Mouse (Mus musculus) T-helper 17 cell (primary cell): ENCODE measurements around the gene Islr2.

Experiments used
- in situ Hi-C, 2 experiments: fragments of 300-600 bp; cut with MboI, MseI; formaldehyde crosslinking; loops; 1 replicate in 1 of 2; 2 replicates in 1 of 2; pipeline ENCODE4 v1.15.1; 2025; ENCODE audit warnings: high pct_unique_total_duplicates in 2 of 2

Gene Islr2

DNA sequence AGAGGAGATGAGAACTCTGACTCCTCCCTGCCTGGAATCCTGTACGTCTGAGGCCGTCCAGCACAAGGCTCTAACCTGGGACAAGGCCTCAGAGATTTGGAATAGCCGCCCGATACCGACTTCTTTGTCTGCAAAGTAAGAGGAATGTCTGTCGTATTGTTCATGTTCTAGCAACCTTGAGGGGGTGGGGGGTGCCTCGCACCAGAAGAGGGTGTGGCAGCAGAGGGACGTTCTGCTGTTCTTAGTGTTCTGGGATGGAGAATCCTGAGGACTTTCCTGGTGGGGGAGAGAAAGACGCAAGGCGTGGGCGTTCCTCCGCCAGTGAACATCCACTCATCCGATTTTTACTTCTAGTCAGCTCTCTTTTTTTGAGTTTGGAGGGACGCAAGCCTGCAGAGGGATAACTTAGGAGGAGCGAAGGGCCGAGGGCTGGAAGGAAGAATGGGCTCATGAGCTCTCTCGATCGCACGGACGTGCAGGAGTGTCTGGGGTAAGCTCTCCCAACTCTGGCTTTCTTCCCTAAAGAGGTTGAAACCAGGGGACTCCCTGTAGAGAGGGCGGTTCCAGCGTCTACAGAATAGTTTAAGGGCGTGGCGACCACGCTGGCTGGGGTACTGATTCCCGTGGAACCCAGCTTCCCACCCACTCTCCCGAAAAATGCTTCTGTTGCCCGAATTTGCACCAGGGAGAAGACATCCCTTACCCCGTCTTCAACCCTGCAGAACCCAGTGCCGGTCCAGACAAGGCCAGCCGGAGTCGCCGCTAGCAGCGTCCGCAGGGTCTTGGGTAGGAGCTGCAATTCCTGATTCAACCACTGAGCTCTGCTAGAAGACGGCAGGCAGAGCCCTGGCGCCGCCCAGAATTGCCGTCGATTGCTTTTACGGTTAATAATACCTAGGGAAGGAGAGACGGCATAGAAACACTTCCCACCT is at the start of gene Islr2, which contains the start of gene Islr:
Gene Islr2, minus strand, starts transcription at position 804 of the 932 bp plus-strand sequence.
Gene Islr, minus strand, starts transcription at position 791 of the 932 bp plus-strand sequence.
- in situ Hi-C loops, result loop anchor here in 1 of 2 experiments (5.0 kb wide), 1 partner anchor 166 kb away; no protein-coding TSS in a partner anchor

DNA sequence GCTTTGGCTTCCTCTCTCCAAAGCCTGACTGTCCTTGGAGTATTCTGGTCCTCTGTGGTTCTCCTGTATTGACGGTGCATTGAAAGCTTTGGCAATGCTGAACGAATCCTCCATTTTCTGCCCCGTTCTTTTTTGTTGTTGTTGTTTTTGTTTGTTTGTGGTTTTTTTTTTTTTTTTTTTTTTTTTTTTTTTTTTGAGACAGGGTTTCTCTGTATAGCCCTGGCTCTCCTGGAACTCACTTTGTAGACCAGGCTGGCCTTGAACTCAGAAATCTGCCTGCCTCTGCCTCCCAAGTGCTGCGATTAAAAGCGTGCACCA is 49.6 kb upstream of the Islr2 start:
- in situ Hi-C loops, result loop anchor here in 1 of 2 experiments (25.0 kb wide), 1 partner anchor 1234 kb away; the partner anchor contains the start of gene Arih1

DNA sequence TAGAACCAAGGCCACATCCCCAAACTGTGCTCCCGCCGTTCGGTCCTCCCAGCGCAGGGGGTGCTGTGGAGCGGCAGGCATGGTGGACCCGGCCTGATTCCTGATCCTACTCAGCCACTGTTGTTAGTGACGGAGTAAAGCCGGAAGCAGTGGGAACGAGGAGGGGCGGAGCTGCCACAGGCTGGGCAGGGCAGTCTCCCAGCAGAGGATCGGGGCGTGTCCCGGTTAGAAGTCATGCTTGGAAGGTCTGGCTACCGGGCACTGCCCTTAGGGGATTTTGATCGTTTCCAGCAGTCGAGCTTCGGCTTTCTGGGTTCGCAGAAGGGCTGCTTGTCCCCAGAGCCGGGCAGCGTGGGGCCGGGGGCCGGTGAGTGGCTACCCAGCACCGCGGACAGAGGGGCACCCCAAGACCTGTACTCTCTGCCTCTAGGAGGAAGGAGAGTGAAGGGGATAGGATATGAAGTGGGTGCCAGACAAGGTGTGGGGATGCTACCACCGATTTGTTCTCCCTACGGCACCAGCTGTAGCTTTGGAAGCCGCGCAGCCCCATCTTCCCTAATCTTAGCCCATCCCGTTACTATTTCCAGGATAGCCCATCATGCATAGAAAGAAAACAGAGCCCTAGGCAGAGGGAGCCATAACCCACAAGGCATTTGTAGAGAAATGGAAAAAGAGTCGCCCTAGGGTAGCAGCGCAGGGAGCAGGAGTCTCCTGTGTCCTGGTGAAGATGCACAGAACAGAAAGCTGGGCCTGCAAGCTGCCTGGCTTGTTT is 49.1 kb upstream of the Islr2 start, which contains the start of gene Stoml1:
Gene Stoml1, plus strand, starts transcription at position 132 of the 772 bp plus-strand sequence.
- in situ Hi-C loops, result loop anchor here in 1 of 2 experiments (25.0 kb wide), 1 partner anchor 1234 kb away; the partner anchor contains the start of gene Arih1

DNA sequence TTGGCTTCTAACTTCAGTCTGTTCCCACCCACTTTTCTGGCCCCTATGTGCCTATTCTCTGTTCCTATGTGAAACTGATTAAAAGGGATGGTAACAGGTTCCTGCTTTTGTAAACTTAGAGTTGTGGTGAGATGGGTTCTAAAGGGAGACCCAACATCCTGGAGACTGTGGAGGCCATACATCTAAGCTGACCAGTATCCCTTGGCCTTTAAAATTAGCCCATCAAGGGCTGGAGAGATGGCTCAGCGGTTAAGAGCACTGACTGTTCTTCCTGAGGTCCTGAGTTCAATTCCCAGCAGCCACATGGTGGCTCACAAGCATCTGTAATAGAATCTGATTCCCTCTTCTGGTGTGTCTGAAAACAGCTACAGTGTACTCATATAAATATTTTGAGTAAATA is 46.6 kb upstream of the Islr2 start:
- in situ Hi-C loops, result loop anchor here in 1 of 2 experiments (25.0 kb wide), 1 partner anchor 1237 kb away; the partner anchor contains the start of gene Arih1

DNA sequence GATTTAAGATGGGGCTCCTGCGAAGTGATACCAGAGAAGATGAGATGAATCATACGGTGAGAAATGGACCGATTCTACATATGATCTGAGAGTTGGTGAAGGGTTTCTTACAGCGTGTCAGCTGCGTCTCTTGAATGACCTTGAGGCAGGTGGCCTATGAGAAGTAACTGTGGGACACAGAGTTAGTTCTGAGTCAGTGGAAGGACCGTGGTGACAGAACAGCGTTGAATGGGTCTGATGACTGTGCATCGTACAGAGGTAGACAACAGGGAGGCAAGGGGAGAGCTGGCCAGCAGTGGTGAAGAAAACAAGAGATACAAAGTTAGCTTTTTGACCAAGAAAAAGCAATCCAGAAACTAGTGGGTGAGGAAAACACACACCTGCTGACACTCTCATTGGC is 46.2 kb upstream of the Islr2 start:
- in situ Hi-C loops, result loop anchor here in 1 of 2 experiments (25.0 kb wide), 1 partner anchor 1237 kb away; the partner anchor contains the start of gene Arih1

DNA sequence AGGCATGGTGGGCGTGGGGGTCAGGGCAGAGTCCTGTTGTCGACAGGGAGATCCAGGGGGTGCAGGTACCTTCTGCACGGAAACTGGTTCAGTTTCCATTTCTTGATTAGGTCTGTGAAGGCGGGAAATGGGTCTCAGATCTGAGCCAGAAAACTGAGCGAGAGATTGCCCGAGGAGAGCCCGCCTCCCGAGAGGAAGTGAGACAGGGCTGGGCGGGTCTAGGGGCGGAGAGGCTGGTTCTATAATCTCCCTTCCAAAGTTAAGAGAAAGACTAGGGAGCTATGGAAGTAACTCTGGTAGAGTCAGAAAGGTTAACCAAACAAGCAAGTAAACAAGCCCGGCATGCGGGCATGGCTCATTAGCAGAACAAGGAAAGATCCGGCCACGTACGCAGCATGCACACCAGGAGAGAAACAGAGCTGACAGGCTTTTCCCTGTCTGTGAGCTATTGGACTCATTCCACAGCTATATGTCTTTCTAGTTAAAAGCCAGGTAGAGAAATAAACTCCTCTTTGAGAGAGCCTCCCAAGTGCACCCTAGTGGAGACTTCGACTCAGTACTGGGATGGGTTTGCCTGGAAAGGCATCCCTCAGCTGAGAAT is 45.6 kb upstream of the Islr2 start, which contains the start of gene Pml:
Gene Pml, minus strand, starts transcription at position 195 of the 601 bp plus-strand sequence.
- in situ Hi-C loops, result loop anchor here in 1 of 2 experiments (25.0 kb wide), 1 partner anchor 1238 kb away; the partner anchor contains the start of gene Arih1

DNA sequence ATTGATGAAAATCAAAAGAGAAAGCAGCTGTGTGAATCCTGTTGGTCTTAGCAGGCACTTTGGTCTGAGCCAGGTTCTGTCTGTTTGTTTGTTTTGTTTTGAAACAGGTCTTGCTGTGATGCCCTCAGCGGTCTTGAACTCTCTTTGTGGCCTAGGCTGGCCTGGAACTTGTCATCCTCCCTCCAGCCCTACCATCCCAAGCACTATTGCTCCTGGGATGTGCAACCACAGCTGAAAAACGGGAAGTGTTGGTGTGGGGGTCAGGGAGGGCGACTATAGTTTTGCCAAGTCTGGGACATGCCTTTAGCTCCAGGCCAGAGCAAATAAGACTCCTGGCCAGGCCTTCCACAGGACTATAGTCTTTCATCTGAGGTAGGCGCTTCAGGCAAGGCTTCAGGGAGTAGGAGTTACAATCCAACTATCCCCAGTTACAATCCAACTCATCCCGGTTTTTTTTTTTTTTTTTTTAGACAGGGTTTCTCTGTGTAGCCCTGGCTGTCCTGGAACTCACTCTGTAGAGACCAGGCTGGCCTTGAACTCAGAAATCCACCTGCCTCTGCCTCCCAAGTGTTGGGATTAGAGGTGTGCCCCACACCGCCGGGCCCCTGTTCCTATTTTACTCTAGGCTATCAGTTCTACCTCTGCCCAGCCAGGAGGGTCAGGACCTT is 44.8 kb upstream of the Islr2 start:
- in situ Hi-C loops, result no loop called here

DNA sequence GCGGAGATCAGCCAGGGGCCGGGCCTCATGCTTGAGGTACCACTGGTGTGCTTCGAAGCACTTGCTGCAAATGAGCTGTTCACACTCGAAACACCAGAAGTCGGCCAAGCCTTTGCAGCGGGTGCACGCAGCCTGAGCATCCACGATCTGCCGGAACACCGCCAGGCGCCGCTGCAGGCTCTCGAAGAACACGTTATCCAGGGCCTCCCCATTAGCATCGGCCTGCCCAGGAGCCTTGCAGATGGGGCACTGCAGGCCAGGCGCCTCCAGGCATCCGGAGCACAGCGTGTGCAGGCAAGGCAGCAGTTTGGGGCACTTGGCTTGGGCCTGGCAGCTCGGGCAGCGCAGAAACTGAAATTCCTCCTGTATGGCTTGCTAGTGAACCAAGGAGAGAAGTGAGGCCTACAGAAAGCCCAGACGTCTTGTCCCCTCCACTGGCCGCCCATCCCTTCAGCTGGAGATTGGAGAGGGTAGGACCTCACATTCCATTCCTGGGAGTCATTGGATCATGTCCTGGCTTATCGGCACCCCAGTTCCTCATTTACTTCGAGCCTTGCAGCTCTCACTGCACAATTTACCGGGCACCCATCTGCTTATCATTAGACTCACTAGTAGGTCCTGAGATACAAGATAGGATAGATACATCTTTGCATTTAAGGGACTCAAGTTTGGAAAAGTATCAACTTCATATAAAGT is 43.1 kb upstream of the Islr2 start:
- in situ Hi-C loops, result no loop called here

DNA sequence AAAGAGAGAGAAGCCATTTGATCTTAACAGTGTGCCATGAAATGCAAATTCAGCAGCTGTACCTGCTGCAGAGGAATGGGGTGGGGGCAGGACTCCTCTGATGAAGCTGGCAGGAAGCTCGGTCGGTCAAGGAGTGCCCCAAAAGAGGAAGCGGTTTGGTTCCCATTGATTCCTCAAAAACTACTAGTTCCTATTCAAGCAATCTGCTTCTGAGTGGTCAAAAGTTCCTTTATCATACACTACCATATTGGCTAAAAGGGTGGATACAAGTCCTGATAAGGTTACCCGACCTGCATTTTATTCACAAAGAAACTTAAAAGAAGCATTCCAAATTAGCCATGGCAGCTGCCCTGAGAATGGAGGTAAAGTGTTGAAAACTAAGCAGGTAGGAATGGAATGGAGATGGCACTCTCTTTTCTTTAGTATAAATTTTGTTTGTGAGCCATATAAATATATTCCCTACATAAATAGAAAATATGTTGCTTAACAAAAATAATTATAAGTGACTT is 42.0 kb upstream of the Islr2 start:
- in situ Hi-C loops, result no loop called here

DNA sequence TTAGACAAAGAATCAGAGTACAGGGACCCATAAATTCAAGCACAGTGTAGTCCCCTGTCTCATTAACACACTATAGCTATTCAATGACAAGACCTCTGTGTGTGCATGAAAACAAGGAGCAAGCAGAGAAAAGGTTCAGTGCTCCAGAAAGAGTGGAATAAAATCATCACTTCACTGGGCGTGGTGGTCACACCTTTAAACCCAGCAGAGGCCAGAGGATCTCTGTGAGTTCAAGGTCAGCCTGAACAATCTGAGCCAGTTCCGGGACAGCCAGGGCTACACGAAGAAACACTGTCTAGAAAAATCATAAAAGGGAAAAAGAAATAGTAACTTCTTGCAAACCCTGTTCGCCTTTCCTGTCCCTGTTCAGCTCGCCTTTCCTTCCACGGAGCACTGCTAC is 39.6 kb upstream of the Islr2 start:
- in situ Hi-C loops, result loop anchor here in 1 of 2 experiments (5.0 kb wide), 1 partner anchor 39 kb away; no protein-coding TSS in a partner anchor

DNA sequence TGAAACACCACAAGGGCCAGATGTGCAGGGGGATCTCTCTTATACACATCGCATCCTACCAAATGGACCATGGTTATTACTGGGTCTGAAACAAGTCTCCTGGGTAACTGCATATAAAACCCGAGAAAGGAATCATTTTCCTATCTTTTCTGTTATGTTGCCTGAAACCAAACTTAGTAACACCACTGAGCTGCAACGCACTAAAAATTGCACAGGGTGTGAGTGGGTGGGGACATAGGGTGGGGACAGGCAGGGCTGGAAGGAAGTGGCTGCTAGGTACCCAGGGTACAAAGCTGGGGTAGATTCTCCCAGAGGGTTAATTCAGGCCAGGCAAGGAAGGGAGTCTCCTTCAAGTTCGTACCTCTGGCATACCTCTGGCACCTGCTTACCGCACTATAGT is 38.6 kb upstream of the Islr2 start:
- in situ Hi-C loops, result loop anchor here in 1 of 2 experiments (5.0 kb wide), 1 partner anchor 40 kb away; no protein-coding TSS in a partner anchor

DNA sequence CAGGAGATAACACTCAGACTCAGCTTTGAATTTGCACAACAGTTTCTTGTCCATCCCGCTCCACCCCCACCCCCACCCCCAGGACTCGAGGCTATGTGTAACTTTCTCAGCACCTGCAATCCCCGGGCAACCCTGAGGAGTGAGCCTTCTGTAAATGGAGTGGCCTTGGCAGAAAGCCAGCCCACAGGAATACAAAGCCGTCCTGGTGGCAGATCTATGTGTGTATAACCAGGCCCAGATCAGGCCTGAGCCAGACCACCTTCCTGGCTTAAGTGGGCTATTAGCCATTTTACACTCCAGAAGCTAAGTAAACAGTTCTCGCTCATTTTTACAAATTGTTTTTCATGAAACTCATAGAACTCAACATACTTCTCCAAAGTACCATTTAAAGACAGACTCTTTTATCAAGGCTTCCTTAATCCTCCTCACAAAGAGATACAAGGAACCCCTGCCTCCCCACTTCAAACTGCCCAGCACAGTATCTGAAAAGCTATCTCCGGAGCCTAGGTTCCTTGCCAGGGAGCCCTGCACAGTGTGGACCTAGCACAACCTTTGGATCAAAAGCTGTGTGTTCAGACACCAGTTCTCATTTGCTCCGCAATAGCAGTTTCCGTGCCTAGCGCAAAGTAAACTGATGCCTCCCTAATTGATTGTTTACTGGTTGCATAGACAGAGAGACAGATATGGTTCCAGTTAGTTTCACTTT is 37.8 kb upstream of the Islr2 start:
- in situ Hi-C loops, result loop anchor here in 1 of 2 experiments (5.0 kb wide), 1 partner anchor 40 kb away; no protein-coding TSS in a partner anchor

DNA sequence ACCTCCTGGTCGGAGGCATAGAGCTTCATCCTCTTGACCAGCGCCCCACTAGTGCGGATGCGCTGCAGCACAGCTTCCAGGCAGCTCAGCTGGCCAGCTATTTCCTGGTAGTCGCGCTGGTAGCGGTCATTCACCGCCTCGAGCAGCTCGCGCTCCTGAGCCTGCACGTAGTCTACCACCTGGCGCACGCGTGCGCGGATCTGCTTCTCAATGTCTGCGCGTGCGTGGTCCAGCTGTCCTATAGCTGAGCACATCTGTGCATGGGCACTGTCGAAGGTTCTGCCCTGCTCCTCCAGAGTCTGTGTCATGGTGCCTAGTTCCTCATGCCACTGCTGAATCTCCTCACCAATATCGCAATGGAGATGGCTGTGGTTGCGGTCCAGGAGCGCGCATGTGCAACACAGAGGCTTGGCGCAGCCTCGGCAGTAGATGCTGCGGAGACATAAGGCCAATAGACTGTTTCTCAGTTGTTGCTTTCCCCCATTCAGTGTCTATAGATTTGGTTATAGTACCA is 30.4 kb upstream of the Islr2 start:
- in situ Hi-C loops, result loop anchor here in 1 of 2 experiments (5.0 kb wide), 1 partner anchor 278 kb away; no protein-coding TSS in a partner anchor

DNA sequence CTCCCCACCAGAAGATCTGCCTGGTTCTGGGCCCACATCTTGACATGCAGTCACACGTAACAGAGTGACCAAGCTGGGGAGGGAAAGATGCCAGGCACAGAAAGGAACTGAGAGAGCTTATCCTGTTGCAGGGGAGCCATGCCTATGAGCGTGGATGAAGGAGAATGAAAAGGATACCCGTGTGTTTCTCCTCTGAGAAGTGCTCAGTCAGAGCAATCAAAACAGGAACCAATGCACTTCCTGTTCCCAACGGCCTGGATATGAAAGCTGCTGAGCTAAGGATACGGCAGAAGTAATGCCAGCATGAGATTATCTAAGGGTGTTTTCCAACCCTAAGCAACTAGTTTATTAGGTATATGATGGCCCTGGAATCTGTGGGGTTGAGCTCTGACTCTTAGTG is 28.3 kb upstream of the Islr2 start:
- in situ Hi-C loops, result loop anchor here in 1 of 2 experiments (5.0 kb wide), 1 partner anchor 280 kb away; no protein-coding TSS in a partner anchor

DNA sequence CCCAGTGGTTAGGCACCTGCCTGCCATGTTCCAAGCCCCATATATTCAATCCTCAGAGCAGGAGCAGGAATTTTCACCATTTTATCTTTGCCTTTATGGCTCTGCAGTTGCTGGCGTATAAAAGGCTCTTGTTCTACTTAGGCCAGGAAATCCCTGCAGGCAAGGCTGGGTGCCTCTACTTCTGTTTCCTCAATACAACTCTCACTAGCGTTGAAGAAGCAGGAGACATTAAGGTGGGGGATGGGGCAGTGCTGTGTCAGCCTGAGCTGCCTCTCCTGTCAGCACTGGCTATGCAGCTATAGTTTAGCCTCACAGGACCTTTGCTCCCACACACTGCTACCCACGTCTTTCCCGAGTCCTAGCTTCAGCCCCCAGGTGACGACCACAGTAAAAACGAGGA is 27.6 kb upstream of the Islr2 start:
- in situ Hi-C loops, result loop anchor here in 1 of 2 experiments (5.0 kb wide), 1 partner anchor 281 kb away; no protein-coding TSS in a partner anchor

DNA sequence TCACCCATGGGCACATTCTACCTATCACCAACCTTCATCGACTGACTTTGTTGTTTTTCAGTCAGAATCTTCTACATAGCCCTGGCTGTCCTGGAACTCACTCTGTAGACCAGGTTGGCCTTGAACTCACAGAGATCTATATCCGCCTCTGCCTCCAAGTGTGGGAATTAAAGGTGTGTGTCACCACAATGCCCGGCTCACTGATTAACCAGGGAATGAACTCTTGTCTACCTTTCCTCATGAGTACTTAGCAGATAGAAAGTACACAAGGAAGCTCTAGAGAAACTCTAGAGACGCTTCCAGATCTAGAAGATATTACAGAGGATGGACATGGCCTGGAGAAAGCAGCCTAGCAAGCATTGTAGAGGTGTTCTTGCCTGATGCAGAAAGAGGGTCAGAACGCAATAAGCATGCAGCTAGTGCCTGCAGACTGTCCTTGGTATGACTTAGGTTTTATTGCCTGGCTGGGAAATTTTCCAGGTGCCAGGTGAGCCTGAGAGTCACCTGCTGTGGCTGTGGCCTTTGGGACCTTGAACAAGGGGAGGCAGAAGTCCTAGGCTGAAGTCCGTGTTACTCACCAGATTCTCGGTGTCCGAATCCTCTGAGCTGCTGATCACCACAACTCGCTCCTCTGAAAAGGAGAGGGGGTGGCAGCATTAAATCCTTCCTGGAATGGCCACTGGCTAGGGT is 24.8 kb upstream of the Islr2 start:
- in situ Hi-C loops, result loop anchor here (5.0 to 10.0 kb wide), 2 partner anchors 53 to 146 kb away; partner anchors contain the start of gene Tbc1d21 (in 1 of the 2)
